Mouse (Mus musculus) small intestine, adult 2 months (tissue): ENCODE data around the gene Gm1113.

ENCODE experiments used
- CTCF ChIP-seq: fragments of 200-500 bp; IDR thresholded peaks from 2 replicates; pipeline ENCODE4 v1.5.1; 2012; ENCODE audit warnings: low read depth, mild to moderate bottlenecking, control low read depth, inconsistent platforms, low read length, moderate library complexity, mixed read lengths; ENCODE audit not compliant: insufficient replicate concordance, insufficient read length; ENCODE audit errors: extremely low read depth
- POLR2A ChIP-seq: fragments of 200-500 bp; IDR thresholded peaks from 2 replicates; pipeline ENCODE4 v1.6.1; 2012; ENCODE audit warnings: low read depth, mild to moderate bottlenecking, control low read depth, inconsistent platforms, low read length, moderate library complexity

- no peak for TF ChIP-seq POLR2A
- no peak for TF ChIP-seq CTCF
These were observed 21.1 kb upstream of the Gm1113 start for GRCm38 (mm10) chr9:35539001-35539750.
